Mouse (Mus musculus): ENCODE measurements around the gene Usp17le. TPM values are rescaled to one million over a fixed set of nuclear protein-coding genes. Genes with fewer than 3 reads are reported as not detected.
"Not testable (repeated sequence)": the region's sequence is repeated elsewhere in the genome, so short reads cannot be mapped to it uniquely, and the experiment has no call there.

Gene Usp17le
- not detected for total RNA-seq (2021)
- long read RNA-seq = 0 reads

DNA sequence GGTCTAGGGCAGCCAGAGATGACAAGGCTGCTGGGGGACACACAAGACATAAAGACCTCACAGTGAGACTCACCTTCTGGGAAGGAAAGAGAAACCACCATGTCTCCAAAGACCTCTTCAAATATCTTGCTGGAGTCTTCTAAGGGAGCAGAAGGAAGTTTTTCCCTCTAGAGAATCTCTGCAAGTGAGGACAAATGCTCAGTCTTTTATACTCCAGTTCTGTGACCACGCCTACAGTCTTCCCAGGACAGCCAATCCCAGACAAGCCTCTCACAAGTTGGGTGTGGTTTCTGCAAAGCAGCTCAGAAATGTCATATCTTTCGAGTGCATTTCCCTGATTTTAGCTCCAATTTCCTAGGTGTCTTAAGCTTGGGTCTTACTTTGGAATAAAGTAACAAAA is at the start of gene Usp17le:
Gene Usp17le (minus strand): TSS at position 101 of the 400 bp plus-strand sequence.
- not testable (repeated sequence) for DNase-seq (ENCODE audit: low spot score in 2 of 2)

DNA sequence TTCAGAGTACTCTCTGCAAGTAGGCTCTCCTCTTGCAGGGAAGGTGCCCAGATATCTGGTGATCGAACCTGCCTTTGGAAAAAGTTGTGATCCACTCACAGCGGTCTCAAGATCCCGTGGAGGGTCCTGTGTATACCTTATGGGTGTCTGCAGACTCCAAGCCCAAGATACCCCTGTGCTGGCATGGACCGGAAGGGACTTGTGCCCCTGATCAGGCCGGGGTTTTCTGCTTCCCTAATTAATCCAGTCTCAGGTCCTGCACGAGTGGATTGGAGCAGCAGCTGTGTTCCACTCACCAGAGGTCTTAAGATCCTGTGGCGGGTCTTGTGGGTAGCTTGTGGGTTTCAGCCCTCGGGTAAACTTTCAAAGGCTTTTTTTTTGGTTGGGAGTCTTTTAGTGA is 33.1 kb upstream of the Usp17le start:
- DNase-seq (ENCODE audit: low spot score in 2 of 2) = not testable (repeated sequence)

DNA sequence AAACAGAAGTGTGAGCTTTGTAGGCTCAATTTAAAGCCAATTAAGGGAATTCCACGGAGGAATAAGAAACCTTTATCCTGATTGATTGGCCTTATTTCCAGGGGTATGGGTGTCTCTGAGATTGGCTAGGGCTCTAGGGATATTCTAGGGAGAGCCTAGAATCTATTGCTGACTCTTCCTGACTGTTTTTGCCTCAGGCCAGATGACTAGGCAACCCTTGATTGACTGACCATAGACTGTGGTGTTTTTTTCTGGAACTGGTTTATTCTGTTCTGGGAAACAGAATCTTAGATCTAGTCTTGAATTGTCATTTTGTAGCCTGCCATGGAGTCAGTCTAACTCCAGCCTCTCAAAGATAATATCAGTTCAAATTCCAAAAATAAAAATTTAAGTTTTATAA is 13.5 kb upstream of the Usp17le start:
- DNase-seq (ENCODE audit: low spot score in 2 of 2) = no peak

Other genes starting within 250 kb of the Usp17le start
- not detected for gene Olfr651, start 227.3 kb downstream of the Usp17le start, total RNA-seq (2021)
- not detected for gene Olfr652, start 216.6 kb downstream of the Usp17le start, total RNA-seq (2021)
- gene Olfr653, start 200.2 kb downstream of the Usp17le start, total RNA-seq (2021) = not detected
- gene Olfr654, start 190.4 kb downstream of the Usp17le start, total RNA-seq (2021) = not detected
- not detected for gene Olfr655, start 175.7 kb downstream of the Usp17le start, total RNA-seq (2021)
- gene Olfr656, start 163.5 kb downstream of the Usp17le start, total RNA-seq (2021) = not detected
- gene Olfr657, start 152.7 kb downstream of the Usp17le start, total RNA-seq (2021) = not detected
- not detected for gene Olfr658, start 130.2 kb downstream of the Usp17le start, total RNA-seq (2021)
- not detected for gene Olfr659, start 110.7 kb downstream of the Usp17le start, total RNA-seq (2021)
- not detected for gene Olfr661, start 91.0 kb downstream of the Usp17le start, total RNA-seq (2021)
- not detected for gene Usp17lb, start 65.1 kb upstream of the Usp17le start, total RNA-seq (2021)
- not detected for gene Usp17la, start 79.5 kb upstream of the Usp17le start, total RNA-seq (2021)
- gene Olfr665, start 100.6 kb upstream of the Usp17le start, total RNA-seq (2021) = not detected
- not detected for gene Olfr666, start 118.5 kb upstream of the Usp17le start, total RNA-seq (2021)
- gene Olfr667, start 144.0 kb upstream of the Usp17le start, total RNA-seq (2021) = not detected
- not detected for gene Olfr668, start 150.6 kb upstream of the Usp17le start, total RNA-seq (2021)
- gene Olfr669, start 156.8 kb upstream of the Usp17le start, total RNA-seq (2021) = not detected
- not detected for gene Olfr670, start 185.2 kb upstream of the Usp17le start, total RNA-seq (2021)
- not detected for gene Olfr671, start 201.7 kb upstream of the Usp17le start, total RNA-seq (2021)
- gene Olfr672, start 224.6 kb upstream of the Usp17le start, total RNA-seq (2021) = not detected